Mouse (Mus musculus) right cerebral cortex, postnatal 10 days (tissue): ENCODE data around the gene Cyp2j12.
"Not testable (repeated sequence)": the region's sequence is repeated elsewhere in the genome, so short reads cannot be mapped to it uniquely, and the experiment has no call there.

Experiments used
- DNase-seq, 2 experiments: peaks; one replicate each; pipeline ENCODE4 v3.0.0; 2021; ENCODE audit warnings: low spot score in 2 of 2

The Cyp2j12 gene

DNA sequence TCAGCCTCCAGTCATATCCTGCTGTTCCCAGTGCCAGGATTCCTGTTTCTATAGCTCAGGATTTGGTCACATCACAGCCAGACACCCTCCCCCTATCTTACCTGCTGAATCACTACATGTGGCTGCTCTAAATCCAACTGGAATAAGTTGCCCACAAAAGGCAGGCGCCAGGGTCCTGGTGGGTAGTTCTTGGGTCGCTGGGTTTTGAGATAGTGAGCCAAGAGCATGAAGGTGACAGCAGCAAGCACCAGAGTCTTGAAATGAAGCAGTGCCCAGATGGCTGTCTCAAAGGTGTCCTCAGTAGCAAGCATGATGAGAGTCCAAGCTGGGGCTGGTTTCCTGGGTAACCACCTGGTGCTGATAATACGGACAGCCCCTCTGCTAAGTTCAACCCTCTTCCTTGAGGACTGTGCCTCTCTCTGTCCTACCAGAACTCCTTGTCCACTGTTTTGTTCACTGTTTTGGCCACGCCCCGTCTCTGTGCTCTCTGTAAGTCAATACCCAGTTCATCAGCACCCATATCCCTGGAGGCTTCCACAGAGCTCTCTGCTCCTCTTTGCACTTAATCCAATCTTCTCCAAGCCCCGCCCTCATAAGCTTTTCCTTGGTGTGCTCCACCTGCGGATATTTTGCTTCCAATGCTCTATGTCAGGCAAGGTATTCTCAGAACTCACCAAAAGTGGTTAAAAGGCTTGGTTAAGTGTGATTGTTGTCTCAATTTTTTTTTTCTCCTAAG, at the start of gene Cyp2j12:
TSS of gene Cyp2j12 (minus strand) at position 421 of the 736 bp plus-strand sequence.
- DNase-seq, result no peak

DNA sequence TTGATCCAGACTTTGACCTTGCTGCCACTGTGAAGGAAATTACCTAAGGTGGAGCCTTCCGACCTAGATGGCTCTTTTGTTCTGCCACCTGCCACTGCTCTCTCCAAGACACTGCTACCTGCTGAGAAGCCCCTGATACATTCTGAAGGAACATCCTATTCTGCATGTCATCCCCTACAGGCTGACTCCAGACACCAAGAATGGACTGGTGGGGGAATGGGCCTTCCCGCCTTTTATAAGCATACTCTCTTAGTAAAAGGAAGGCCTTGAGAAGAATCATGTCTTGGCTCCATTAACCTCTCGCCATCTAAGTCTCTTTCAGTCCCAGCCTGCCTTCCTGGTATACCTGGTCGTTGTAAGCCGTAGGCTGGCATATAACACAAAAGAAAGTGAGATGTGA, 48.4 kb upstream of the Cyp2j12 start:
- DNase-seq, result not testable (repeated sequence)

DNA sequence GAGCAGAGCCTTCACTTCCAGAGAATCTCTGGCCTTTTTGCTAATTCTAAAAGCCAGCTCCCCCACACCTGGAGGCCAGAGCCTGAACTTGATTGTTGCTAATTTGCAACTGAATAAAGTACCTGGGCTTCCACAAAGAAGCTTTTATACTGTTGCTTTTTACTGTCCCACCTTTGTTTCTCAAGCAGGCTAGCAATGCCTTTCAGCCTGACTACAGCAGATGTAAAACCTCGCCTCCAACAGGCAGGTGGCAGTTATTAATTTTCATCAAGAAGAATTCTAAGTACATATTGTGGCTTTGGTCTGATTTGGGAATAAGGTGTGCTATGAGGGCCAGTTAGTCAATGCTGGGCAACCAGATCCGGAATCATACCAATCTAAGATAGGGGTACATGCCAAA, 47.7 kb upstream of the Cyp2j12 start:
- DNase-seq, result not testable (repeated sequence)

DNA sequence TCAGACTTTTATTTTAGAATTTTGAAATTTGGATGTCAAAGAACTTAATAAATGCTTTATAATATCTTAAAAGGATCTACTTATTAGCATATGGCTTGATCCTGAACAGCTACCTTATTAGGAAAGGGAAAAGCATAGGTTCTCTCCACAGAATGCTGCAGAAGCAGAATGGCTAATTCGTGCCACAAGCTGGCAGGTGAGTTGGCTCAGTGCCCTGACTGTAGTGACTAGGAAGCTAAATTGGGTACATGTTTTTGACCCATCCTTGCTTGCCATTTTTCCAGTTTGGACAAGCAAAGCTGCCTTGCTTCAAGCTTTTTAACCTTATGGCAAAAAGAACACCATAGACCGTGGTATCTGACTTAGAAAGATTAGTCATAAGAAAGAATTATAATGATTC, 47.2 kb upstream of the Cyp2j12 start:
- not testable (repeated sequence) for DNase-seq

DNA sequence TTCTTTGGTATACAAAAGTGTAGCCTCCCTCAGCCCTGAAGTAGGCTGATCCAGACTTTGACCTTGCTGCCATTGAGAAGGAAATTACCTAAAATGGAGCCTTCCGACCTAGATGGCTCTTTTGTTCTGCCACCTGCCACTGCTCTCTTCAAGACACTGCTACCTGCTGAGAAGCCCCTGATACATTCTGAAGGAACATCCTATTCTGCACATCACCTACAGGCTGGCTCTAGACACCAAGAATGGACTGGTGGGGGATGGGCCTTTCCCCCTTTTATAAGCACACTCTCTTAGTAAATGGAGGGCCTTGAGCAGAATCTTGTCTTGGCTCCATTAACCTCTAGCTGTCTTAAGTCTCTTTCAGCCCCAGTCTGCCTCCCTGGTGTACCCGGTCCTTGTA, 43.8 kb upstream of the Cyp2j12 start:
- DNase-seq, result not testable (repeated sequence)

DNA sequence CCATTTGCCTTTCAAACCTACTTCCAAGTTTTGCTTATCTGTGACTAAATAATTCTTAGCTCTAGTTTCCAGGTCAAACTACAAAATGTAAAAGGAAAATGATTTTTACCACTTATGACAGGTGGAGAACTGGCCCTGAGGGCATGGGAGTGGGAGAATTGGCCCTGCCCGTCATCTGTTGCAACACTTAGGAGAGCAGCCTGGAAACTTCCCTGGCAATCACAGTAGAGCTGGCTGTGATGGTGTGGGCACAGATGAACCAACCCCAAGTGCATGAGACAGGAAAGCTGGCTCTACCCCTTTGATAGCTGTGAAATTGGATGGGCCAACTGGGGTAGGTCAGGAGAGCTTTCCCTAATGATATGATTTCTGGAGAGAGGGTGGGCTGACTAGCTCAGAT, 21.9 kb upstream of the Cyp2j12 start:
- DNase-seq, result no peak

DNA sequence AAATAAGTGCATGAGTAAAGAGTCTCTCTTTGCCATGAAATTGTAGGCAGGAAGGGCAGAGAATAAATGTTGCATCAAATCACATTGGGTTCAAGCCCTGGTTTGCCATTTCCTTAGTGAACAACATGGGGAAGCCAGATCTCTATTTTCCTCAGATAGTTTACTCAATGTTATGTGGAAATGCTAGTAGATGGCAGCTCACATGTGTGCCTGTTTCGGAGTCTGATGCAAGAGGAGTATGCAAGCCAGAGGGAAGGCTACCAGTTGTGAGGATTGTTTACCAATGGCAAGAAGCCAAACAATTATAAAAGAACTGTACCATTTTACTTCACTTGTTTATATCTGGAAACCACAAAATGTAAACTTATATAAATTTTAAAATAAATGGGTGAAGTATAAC, 20.6 kb upstream of the Cyp2j12 start:
- no peak for DNase-seq

DNA sequence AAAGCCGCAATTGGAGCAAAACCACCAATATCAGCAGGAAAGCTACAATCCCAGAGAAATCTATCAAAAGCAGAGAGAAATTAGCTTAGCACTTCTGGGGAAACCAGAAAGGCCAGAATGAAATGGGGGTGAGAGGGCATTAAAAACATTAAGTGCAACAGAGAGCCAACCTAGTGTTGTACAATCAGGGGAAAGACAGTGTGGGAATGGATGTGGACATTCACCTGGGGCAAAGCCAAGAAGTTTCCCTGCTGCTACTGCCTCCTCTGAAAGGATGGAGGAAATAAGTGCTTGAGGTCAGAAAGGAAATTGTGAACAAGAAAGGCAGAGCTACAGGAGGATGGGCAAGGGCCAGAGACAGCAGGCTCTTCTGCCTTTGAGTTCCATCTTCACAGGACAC, 1.7 kb downstream of the Cyp2j12 start:
- no peak for DNase-seq

DNA sequence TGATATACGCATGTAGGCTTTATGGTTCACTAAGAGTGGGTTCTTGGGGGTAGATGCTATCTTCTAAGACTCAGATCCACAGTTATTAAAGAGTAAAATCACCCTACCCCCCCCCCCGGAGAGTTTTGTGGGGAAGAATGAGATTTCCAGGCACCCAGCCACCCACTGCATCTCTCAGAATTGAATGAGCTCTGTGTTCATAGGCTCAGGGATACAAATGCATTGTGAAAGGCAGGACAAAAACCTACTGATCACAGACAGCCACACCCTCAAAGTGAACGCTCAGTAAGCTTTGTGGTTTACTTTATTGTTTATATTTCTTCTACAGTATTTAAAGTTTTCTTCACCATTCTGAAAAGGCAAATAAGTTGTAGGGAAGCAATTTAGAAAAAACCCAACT, 6.7 kb downstream of the Cyp2j12 start:
- DNase-seq, result no peak

DNA sequence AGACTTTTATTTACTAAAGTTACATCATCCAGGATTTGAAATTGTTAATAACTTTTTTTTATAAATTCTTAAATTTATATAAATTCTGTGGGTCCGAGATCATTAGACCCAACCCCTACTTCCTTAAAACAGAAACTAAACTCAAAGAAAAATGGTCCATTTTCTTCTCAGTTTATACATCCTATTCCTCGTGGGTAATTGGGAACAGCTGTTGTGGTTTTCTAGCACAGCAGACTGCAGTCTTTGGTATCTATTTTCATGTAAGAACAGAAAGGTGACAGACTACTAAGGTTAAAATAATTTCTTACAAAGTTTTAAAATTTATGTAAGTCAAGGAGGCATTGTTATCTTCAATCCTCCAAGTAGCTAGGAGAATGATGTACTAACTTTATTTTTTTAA, 44.1 kb downstream of the Cyp2j12 start:
- no peak for DNase-seq

DNA sequence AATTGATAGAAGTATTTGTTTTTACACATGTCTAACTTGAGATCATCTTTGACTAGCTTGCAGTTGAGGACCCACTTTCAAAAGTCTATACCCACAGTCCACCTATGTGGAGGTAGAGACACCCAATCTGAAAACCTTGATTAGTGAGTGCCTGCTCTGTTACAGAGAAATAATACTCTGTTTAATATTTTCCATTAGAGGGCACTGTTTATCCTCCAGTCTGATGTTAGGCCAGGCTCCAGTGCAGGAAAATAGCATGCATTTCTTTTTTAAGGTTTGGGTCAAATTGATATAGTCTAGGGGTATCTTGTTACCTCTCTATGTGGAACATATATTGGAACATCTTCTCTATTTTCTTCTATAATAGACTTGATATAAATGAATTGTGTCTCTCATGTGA, 49.1 kb downstream of the Cyp2j12 start:
- DNase-seq, result no peak

DNA sequence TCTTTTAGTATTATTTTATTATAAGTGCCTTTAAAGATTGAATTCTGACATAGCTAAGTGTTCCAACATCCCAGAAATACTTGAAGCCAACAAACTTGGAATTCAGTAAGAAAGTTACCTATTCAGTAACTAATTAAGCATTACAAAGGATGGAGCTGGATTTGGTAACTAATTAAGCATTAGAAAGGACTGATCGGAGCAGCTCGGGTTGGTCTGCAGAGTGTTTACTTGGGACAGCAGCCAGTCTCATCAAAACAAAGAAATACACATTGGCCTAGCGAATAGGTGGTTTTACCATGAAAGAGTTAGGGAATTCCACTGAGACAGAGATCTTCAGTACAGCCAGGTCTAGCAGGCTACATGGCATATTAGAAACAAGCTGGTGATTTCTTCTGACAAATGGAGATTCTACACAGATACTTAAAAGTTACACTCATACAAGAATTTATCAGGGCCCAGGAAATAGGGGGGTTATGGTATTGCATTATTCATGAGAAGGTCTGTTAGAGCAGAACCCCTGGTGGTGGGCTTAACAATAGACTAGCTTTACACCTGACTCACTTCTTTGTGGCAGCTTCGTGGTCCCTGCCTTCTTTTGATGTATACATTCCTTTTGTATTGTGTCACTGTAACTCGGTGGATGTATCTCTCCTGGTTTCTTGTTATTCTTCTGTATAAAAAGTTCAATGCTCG, 51.5 kb downstream of the Cyp2j12 start:
- DNase-seq, result not testable (repeated sequence)

DNA sequence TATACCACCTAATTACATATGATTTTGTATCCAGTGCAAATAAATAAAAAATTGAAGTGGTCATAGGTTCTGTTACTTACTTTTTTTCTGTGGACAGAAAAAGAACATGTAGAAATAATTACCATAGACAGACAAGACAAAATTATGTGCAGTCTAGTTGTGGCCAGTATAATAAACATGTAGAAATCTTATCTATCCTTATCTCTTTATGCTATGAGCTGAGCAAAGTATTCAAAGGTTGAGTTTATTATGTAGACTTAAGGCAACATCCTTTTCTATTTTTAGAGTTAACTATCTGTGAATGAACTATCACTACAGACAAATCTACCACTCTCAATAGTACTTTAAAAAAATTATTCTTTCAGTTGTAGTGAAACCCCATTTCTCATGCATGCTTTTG, 62.6 kb downstream of the Cyp2j12 start:
- DNase-seq, result no peak

DNA sequence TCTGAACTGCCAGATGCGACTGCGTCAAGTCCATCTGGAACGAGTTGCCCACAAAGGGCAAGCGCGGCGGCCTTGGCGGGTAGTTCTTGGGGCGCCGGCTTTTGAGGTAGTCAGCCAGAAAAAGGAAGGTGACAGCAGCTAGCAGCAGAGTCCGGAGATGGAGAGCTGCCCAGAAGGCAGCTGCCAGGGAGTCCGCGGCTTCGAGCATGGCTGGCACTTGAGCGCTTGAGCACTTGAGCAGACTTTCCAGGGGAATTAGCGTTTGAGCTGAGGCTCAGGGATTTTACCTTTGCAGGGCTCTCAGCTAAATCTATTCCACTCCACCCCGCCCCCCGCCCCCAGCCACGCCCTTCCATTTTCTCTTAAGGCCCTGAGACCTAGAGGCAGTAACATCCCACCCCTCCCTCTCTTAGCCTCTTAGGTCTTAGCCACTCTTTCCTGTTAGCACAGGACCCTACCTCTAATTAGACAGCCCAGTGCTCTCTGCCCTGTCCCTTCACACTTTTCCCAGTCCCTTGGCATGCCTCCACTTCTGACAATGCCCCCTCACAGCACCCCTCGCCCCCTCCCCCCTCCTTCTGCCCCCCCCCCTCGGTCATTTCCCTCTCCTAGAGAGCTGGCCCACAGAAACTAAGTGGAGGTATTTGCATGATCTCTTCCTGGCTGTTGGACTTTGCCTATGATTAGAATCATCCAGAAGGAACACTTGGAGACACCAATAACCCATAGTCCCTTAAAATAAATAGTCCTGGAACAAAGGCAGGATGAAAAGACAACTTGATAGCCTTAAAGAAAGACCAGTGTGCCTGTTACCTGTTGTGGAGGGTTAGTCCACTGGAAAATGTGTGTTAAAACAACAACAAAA, 63.5 kb downstream of the Cyp2j12 start, which contains the start of gene Cyp2j13:
TSS of gene Cyp2j13 (minus strand) at position 286 of the 865 bp plus-strand sequence.
- DNase-seq, result peak; percentile 63

DNA sequence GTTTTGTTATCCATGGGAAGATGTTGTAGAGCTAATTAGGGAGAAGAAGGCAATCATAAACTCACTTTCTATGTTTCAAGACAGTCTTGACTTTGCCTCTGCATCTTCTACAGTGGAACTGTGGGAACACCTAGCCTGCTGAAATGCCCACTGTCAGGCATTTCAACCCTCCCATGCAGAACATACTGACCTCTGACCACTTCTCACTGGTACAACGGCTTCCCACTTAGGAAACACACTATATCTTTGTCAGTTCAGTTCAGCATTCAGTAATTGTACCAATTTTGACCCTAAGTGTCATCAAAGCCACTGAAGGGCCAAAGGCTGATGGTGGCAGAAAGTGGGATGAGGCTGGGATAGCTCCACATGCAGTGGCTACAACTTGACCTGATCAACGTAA, 78.9 kb downstream of the Cyp2j12 start:
- no peak for DNase-seq

DNA sequence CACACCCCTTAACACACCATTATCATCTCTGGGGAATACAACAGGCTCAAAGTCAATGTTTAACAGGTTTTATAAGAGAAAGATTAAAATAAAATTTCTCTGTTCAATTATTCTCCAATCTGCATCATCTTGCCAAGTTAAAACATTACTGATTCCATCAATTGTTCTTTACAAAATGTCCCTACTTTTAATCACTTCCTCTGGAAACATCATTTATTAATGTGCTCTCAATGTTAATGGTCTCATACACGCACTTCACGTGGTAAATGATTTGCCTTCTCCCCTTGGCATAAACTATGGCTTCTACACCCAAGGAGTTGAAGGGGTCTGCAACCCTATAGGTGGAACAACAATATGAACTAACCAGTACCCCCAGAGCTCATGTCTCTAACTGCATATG, 80.8 kb downstream of the Cyp2j12 start:
- DNase-seq, result no peak
